Mouse (Mus musculus): Measurements from ENCODE around the gene Snx7. TPM values are rescaled to one million over a fixed set of nuclear protein-coding genes. Genes with fewer than 3 reads are reported as not detected.

Gene Snx7
- total and polyA plus RNA-seq, 3 experiments = not detected

GRCm38 (mm10) chr3:117851278-117852053 lies 17.3 kb downstream of the Snx7 start:
- no peaks in the 10 kb centered on the region for H3K79me2 ChIP-seq (replicated peaks; ENCODE audit: control insufficient read depth, extremely low read depth, insufficient read depth, poor library complexity, severe bottlenecking)
- dilution Hi-C loops (cut with MboI; ENCODE audit: extremely low pct_ligation_motif_present, extremely low pct_unique_long_range_greater_than_20kb, low sequenced_read_pairs) = no loop called here
- no peaks in the 10 kb centered on the region for H3K27me3 ChIP-seq (replicated peaks)
- H3K27ac ChIP-seq (ENCODE audit: insufficient read depth, low read depth) = no peak overlapping the region
- H3K4me1 ChIP-seq (ENCODE audit: control insufficient read depth in 1 of 2, insufficient read depth in 2 of 2) = no peaks in the 10 kb centered on the region
- H3K4me3 ChIP-seq (replicated peaks in 1 of 3; ENCODE audit: low read depth in 2 of 3, low read length in 2 of 3, poor library complexity in 1 of 3) = no peak overlapping the region
- peaks cover 9% of the 10 kb centered on the region for H3K9me3 ChIP-seq (replicated peaks; ENCODE audit: low read length)
- DNase-seq (ENCODE audit: extremely low read depth) = no peak
- no peaks in the 10 kb centered on the region for H3K36me3 ChIP-seq (replicated peaks in 1 of 2; ENCODE audit: control insufficient read depth in 1 of 2, insufficient read depth in 1 of 2, low read length in 1 of 2)
- in situ Hi-C loops (cut with MboI; ENCODE audit: low pct_ligation_motif_present, low pct_unique_long_range_greater_than_20kb, low sequenced_read_pairs) = no loop called here
- H3K4me2 ChIP-seq (ENCODE audit: insufficient read depth, low read depth, poor library complexity, severe bottlenecking) = no peak overlapping the region
- no peak for TF ChIP-seq MAFK (IDR thresholded peaks at IDR 0.05; ENCODE audit: insufficient replicate concordance, low read length)
- TF ChIP-seq MEF2A (IDR thresholded peaks at IDR 0.05; ENCODE audit: borderline replicate concordance, low read depth, low read length) = no peak
- no peak for TF ChIP-seq MAX (IDR thresholded peaks at IDR 0.05; ENCODE audit: low read length)
- TF ChIP-seq ETS1 (conservative IDR thresholded peaks at IDR 0.05; ENCODE audit: low read depth, low read length) = no peak
- TF ChIP-seq IRF4 (IDR thresholded peaks at IDR 0.05; ENCODE audit: low read depth, low read length) = no peak
- TF ChIP-seq POLR2A (IDR thresholded peaks at IDR 0.05; ENCODE audit: low read depth, low read length) = no peak
- no peak for TF ChIP-seq CHD1 (IDR thresholded peaks at IDR 0.05; ENCODE audit: low read depth, low read length)
- TF ChIP-seq HCFC1 (IDR thresholded peaks at IDR 0.05; ENCODE audit: low read depth, low read length) = no peak
- TF ChIP-seq USF1 (IDR thresholded peaks at IDR 0.05; ENCODE audit: low read depth, low read length) = no peak
- no peak for TF ChIP-seq NELFE (IDR thresholded peaks at IDR 0.05; ENCODE audit: low read depth, low read length)
- no peak for TF ChIP-seq MAZ (IDR thresholded peaks at IDR 0.05; ENCODE audit: low read depth, low read length)
- no peak for TF ChIP-seq PAX5 (IDR thresholded peaks at IDR 0.05; ENCODE audit: low read length)
- TF ChIP-seq ELF1 (IDR thresholded peaks at IDR 0.05; ENCODE audit: low read depth, low read length) = no peak
- no peak for TF ChIP-seq RCOR1 (conservative IDR thresholded peaks at IDR 0.05; ENCODE audit: low read depth, low read length)
- TF ChIP-seq MYC (IDR thresholded peaks at IDR 0.05; ENCODE audit: low read depth, low read length) = no peak
- TF ChIP-seq SIN3A (IDR thresholded peaks at IDR 0.05; ENCODE audit: low read length) = no peak
- H3K9ac ChIP-seq (ENCODE audit: insufficient read depth, low read depth) = no peak overlapping the region

GRCm38 (mm10) chr3:117848866-117849265 lies 19.9 kb downstream of the Snx7 start:
- no peak overlapping the region for H3K4me2 ChIP-seq (ENCODE audit: insufficient read depth, low read depth, poor library complexity, severe bottlenecking)
- no peak for DNase-seq (ENCODE audit: extremely low read depth)
- dilution Hi-C loops (cut with MboI; ENCODE audit: extremely low pct_ligation_motif_present, extremely low pct_unique_long_range_greater_than_20kb, low sequenced_read_pairs) = no loop called here

More at GRCm38 (mm10) chr3:117848866-117849265, 19.9 kb downstream of the Snx7 start:
- no peak overlapping the region for H3K9ac ChIP-seq (ENCODE audit: insufficient read depth, low read depth)
- no peaks in the 10 kb centered on the region for H3K27me3 ChIP-seq (replicated peaks)
- no peak overlapping the region for H3K4me3 ChIP-seq (replicated peaks in 1 of 3; ENCODE audit: low read depth in 2 of 3, low read length in 2 of 3, poor library complexity in 1 of 3)
- in situ Hi-C loops (cut with MboI; ENCODE audit: low pct_ligation_motif_present, low pct_unique_long_range_greater_than_20kb, low sequenced_read_pairs) = no loop called here
- H3K36me3 ChIP-seq (replicated peaks in 1 of 2; ENCODE audit: control insufficient read depth in 1 of 2, insufficient read depth in 1 of 2, low read length in 1 of 2) = no peaks in the 10 kb centered on the region
- H3K4me1 ChIP-seq (ENCODE audit: control insufficient read depth in 1 of 2, insufficient read depth in 2 of 2) = no peaks in the 10 kb centered on the region
- TF ChIP-seq USF2 (conservative IDR thresholded peaks at IDR 0.05; ENCODE audit: low read depth, low read length) (no peak), SIN3A (IDR thresholded peaks at IDR 0.05; ENCODE audit: low read length) (no peak), CTCF (conservative IDR thresholded peaks at IDR 0.05 in 1 of 2, IDR thresholded peaks at IDR 0.05 in 1 of 2; ENCODE audit: low read depth in 2 of 2, low read length in 2 of 2) (no peak), E2F4 (IDR thresholded peaks at IDR 0.05; ENCODE audit: insufficient replicate concordance, low read depth, low read length) (no peak), POLR2AphosphoS2 (IDR thresholded peaks at IDR 0.05; ENCODE audit: low read depth, low read length) (no peak), MAFK (IDR thresholded peaks at IDR 0.05; ENCODE audit: insufficient replicate concordance, low read length) (no peak), IRF4 (IDR thresholded peaks at IDR 0.05; ENCODE audit: low read depth, low read length) (no peak), MAX (IDR thresholded peaks at IDR 0.05; ENCODE audit: low read length) (no peak), RAD21 (IDR thresholded peaks at IDR 0.05; ENCODE audit: low read depth, low read length) (no peak), ZC3H11A (IDR thresholded peaks at IDR 0.05; ENCODE audit: low read depth, low read length) (no peak), GABPA (IDR thresholded peaks at IDR 0.05; ENCODE audit: insufficient replicate concordance, low read depth, low read length) (no peak), NRF1 (IDR thresholded peaks at IDR 0.05; ENCODE audit: low read depth, low read length) (no peak), TBP (conservative IDR thresholded peaks at IDR 0.05; ENCODE audit: low read depth, low read length) (no peak), CHD1 (IDR thresholded peaks at IDR 0.05; ENCODE audit: low read depth, low read length) (no peak), NELFE (IDR thresholded peaks at IDR 0.05; ENCODE audit: low read depth, low read length) (no peak), MXI1 (IDR thresholded peaks at IDR 0.05; ENCODE audit: low read depth, low read length) (no peak)
- no peak overlapping the region for H3K27ac ChIP-seq (ENCODE audit: insufficient read depth, low read depth)
- no peaks in the 10 kb centered on the region for H3K79me2 ChIP-seq (replicated peaks; ENCODE audit: control insufficient read depth, extremely low read depth, insufficient read depth, poor library complexity, severe bottlenecking)
- peaks cover 8% of the 10 kb centered on the region for H3K9me3 ChIP-seq (replicated peaks; ENCODE audit: low read length)
